Mouse (Mus musculus) hindbrain, embryonic 16.5 days (tissue): ENCODE measurements at regions not wholly inside any gene's neighbourhood (a gene's known extent, or its start where the extent isn't known, plus 50 kb on each side); places are given as distances from the start of the nearest gene placed in this dataset.

ENCODE experiments used
- ATAC-seq: fragments of 200-750 bp; cut with Nextera tagmentation; 2 replicates; pipeline ENCODE4 v1.8.0; 2017; ENCODE audit warnings: moderate TSS enrichment, moderate library complexity
- H3K27ac ChIP-seq: fragments of 300-500 bp; sonication (generic); 2 replicates; pipeline ENCODE4 v1.5.1; 2014; ENCODE audit warnings: low read depth, mild to moderate bottlenecking, control low read depth, low read length, moderate library complexity
- H3K27me3 ChIP-seq: fragments of 300-500 bp; sonication (generic); replicated peaks from 2 replicates; pipeline ENCODE4 v1.6.1; 2014; ENCODE audit warnings: low read length; ENCODE audit not compliant: control insufficient read depth, insufficient read depth
- H3K36me3 ChIP-seq: fragments of 300-500 bp; sonication (generic); 2 replicates; pipeline ENCODE4 v1.6.1; 2014; ENCODE audit warnings: mild to moderate bottlenecking, low read length, moderate library complexity, mixed read lengths; ENCODE audit not compliant: control insufficient read depth, insufficient read depth
- H3K4me1 ChIP-seq: fragments of 300-500 bp; sonication (generic); 2 replicates; pipeline ENCODE4 v1.6.1; 2014; ENCODE audit warnings: low read depth, low read length; ENCODE audit not compliant: control insufficient read depth, insufficient read depth
- H3K4me2 ChIP-seq: fragments of 300-500 bp; sonication (generic); 2 replicates; pipeline ENCODE4 v1.6.1; 2014; ENCODE audit warnings: mild to moderate bottlenecking, low read length, control low read depth, moderate library complexity
- H3K4me3 ChIP-seq: fragments of 300-500 bp; sonication (generic); 2 replicates; pipeline ENCODE4 v1.5.1; 2014; ENCODE audit warnings: mild to moderate bottlenecking, low read length, control low read depth, moderate library complexity
- H3K9ac ChIP-seq: fragments of 300-500 bp; sonication (generic); 2 replicates; pipeline ENCODE4 v1.6.1; 2014; ENCODE audit warnings: low read depth, mild to moderate bottlenecking, control low read depth, low read length, moderate library complexity
- H3K9me3 ChIP-seq: fragments of 300-500 bp; sonication (generic); 2 replicates; pipeline ENCODE4 v1.6.1; 2014; ENCODE audit warnings: mild to moderate bottlenecking, low read length, moderate library complexity; ENCODE audit not compliant: control insufficient read depth
- WGBS: fragments of 180-500 bp; shearing (Covaris S2); extraction: QIAGEN DNeasy Blood & Tissue Kit; methylation state at CpG from one replicate; pipeline ENCODE4 v1.1.7; 2014; 5-methylcytosine and 5-hydroxymethylcytosine counted together

DNA sequence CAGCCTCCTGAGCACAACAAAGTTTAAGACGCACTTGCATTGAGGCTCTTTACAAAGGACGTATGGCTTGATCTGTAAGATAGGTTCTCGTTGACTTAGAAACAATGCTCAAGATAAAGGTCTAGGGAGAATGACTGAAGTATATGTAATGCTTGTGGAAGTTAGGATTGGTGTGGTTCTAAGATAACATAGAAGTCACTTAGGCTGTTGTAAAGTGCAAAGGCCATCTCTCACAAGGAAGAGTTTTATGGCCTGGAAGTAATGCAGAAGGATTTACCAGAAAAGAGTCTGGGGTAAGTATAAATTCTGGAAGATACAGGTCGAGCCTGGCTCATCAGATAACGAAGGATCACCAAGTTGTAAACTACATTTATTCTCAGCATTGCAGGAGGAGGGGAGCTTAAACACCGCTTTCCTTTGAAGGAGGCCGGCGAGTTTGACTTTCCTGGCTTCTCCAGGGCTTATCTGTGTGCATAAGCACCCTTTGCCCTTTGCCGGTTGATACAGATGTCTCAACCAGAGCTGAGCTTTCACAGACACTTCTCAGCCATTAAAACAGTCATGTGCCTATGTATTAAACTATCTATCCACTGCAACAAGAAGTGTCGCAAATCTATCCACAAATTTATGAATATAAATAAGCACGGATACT, 84.8 kb upstream of the Man1a start:
- Histone ChIP-seq H3K9me3 (no peaks in the 10 kb centered on the region), H3K27me3 (no peaks in the 10 kb centered on the region), H3K4me2 (no peak overlapping the region), H3K4me3 (no peak overlapping the region), H3K36me3 (no peaks in the 10 kb centered on the region), H3K4me1 (no peaks in the 10 kb centered on the region), H3K27ac (no peak overlapping the region), H3K9ac (no peak overlapping the region)
- WGBS = 92% methylated on average over 11 of the region's 11 CpGs
- ATAC-seq = no peak

DNA sequence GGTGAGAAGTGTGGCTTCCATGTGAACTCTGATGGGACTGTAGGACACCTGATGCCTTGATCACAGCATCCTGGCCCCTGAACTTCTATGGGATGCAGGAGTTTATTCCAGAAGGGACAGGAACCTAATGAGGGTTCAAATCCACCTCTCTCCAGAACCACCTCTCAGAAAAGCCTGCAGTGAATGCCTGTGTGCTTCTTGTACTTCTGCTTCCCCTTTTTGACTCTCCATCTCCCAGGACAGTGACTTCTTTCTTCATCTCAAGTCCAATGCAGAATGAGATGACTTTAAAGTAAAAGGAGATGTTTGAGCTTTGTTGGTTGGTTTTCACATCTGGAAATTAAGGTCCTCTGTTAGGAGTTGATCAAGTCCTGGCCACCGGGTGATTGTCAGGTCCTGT, 77.5 kb upstream of the Man1a start:
- no peak overlapping the region for H3K27ac ChIP-seq
- no peak overlapping the region for H3K9ac ChIP-seq
- H3K9me3 ChIP-seq = no peaks in the 10 kb centered on the region
- ATAC-seq = no peak
- no peaks in the 10 kb centered on the region for H3K36me3 ChIP-seq
- no peak overlapping the region for H3K4me2 ChIP-seq
- no peaks in the 10 kb centered on the region for H3K27me3 ChIP-seq
- WGBS = 94% methylated on average over 1 of the region's 1 CpGs
- no peaks in the 10 kb centered on the region for H3K4me1 ChIP-seq
- H3K4me3 ChIP-seq = no peak overlapping the region

DNA sequence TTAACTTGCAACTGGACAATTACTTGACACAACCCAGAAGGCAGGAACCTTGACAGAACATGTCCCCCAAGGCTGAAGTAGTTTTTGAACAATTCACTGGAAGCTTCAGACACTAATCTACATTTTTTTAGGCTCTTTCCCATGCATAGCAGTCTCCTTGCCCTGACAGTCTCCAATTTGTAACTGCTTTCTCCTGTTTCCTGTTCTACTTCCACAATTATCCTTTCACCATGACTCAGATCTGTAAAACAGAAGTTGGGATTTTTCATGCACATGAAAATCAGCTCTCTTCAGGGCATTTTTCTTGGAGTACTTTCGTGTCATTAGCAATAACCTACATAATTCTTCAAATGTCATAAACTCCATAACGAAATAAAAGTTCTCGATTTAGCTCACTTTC, 56.2 kb upstream of the Man1a start:
- Histone ChIP-seq H3K4me1 (no peaks in the 10 kb centered on the region), H3K27me3 (no peaks in the 10 kb centered on the region), H3K36me3 (no peaks in the 10 kb centered on the region), H3K9ac (no peak overlapping the region), H3K27ac (no peak overlapping the region), H3K9me3 (no peaks in the 10 kb centered on the region), H3K4me3 (no peak overlapping the region), H3K4me2 (no peak overlapping the region)
- no peak for ATAC-seq
- 87% methylated on average over 3 of the region's 3 CpGs for WGBS
